Mouse (Mus musculus): ENCODE results near the gene Prdx6b. TPM values are rescaled to one million over a fixed set of nuclear protein-coding genes. Genes with fewer than 3 reads are reported as not detected.

Prdx6b gene
- not detected for total RNA-seq (2021)

DNA sequence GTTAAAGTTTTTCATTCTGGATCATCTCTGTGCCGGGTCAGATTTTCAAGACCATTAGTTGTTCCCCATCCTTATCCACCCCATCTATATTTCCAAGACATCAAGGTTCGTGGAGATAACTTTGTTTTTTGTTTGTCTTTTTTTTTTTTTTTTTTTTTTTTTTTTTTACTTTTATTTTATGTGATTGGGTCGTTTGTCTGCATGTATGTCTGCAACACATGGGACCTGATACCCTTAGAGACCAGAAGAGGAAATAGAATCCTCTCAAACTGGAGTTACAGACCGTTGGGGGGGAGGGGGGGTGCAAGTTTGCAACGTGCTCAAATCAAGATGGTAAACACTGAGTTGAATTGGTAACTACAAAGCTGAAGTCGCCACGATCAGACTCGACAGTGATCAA lies at the start of gene Prdx6b:
TSS of gene Prdx6b (plus strand) at position 301 of the 400 bp plus-strand sequence.
- no peak for DNase-seq (ENCODE audit: low spot score)
- intact Hi-C loops (cut with DNase I) = no loop called here

DNA sequence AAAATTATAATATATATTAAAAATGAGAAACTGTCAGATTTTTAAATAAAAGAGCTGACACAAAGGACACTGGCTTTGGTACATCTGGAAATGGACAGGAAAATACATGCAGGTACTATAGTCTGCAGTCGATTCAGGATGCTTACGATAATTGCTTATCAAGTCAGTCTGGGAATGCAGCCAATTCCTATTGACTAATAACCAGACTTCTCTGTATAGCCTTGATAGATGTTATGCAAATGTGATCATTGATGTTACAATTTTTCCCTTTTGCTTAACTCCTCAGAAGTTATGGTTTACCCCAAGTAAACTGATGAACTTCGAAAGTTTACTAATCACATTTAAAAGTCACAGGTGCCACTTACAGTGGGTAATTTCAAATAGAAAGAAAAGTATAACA lies 44.8 kb upstream of the Prdx6b start:
- intact Hi-C loops (cut with DNase I) = no loop called here
- no peak for DNase-seq (ENCODE audit: low spot score)

DNA sequence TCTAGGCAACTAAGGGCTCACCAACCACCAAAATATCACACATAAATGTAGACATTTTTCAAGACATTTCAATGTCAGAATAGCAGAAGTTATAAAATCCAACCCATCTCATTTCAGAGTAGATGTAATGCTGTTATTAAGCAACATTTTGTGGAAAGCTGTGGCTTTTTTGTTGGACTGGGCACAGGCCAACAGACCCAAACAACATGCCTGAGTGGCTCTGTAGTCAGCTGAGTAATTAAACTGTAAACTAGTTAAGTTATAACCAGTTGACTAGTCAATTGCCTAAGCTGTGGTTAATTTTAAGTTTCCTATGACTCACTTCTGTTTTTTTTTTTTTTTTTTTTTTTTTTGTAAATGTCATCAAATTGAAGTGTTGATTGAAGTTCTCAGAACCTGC lies 44.4 kb upstream of the Prdx6b start:
- no peak for DNase-seq (ENCODE audit: low spot score)
- intact Hi-C loops (cut with DNase I) = no loop called here

DNA sequence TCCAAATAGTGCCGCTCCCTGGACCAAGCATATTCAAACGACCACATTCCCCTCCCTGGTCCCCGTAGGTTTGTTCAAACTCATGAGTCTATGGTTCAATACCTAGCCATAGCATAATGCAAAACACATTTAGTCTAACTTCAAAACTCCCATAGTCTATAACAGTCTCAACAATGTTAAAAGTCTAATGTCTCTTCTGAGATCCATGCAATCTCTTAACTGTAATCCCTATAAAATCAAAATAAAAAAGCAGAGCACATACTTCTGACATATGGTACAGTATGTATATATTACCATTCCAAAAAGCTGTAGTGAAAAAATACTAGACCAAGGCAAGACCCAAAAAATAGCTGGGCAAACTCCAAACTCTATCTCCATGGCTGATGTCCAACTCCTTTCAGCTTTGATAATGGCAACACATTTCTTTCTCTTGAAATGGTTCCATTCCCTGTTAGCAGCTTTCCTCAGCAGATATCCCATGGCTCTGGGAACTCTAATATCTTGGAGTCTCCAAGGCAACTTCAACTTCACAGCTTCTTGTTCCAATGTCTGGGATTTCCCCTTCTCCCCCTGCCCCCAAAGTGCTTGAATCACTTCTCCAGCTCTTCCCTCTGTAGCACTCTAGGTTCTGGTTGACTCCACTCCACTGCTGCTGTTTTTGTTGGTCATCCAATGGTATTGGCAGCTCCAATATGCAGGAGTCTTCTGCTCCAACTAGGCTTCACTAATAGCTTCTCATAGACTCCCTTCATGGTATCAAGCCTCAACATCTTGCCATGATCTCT lies 32.2 kb upstream of the Prdx6b start:
- intact Hi-C loops (cut with DNase I) = loop anchor here (10.0 kb wide), 1 partner anchor 475 kb away; no protein-coding TSS in a partner anchor
- no peak for DNase-seq (ENCODE audit: low spot score)

DNA sequence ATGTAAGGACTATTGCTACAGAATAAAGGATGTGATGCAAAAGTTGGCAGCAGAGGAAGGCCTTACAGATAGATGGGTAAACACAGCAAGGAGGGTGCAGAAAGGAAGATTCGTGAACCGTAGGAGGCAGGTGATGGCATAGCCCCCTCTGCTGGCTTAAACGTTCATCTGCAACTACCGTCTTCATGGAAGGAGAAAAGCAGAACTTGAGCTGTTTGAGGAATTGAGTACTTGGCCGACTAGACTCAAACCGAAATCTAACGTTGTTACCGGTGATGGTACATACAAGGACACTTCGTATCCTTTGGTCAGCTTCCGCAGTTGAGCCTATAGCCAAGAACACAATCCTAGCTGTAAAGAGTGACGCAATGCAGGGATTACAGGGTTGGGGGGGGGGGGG lies 25.4 kb upstream of the Prdx6b start:
- intact Hi-C loops (cut with DNase I) = loop anchor here (1.0 to 10.0 kb wide), 2 partner anchors 402 to 482 kb away; no protein-coding TSS in a partner anchor
- DNase-seq (ENCODE audit: low spot score) = no peak

DNA sequence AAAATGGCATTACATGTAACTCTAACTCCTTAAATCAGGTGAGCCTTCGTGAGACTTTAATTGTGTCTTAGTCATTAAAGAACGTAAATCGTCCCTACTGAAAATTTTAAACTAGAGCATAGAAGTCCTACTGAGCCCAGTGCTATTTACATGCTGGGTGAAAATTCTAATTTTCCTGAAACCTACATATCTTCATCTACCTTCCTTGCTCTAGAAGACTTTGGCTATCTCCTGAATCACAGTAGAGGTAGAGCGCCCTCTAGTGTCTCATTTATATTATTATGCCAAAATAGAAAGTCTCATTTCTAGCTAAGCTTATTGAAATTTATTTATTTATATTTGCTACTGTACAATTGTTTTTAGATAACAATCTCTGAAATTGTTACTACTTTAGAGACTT lies 24.2 kb upstream of the Prdx6b start:
- DNase-seq (ENCODE audit: low spot score) = no peak
- intact Hi-C loops (cut with DNase I) = loop anchor here (10.0 kb wide), 1 partner anchor 483 kb away; no protein-coding TSS in a partner anchor

DNA sequence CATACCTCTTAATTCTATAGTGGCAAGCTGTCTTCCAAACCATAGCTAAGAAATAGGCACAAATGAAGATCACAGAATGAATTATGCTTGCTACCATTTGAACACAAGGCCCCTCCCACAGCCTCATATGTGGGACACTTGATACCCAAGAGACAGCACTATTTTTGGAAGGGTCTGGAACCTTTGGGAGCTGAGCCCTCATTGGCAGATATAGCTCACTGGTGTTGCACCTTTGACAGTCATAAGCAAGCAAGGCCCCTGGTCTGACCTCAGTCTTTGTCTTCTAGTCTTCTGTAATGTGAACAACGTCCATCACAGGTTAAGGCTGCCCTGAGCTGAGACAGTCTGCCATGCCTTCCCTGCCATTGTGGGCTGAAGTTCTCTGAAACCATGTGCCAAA lies 20.8 kb upstream of the Prdx6b start:
- intact Hi-C loops (cut with DNase I) = no loop called here
- no peak for DNase-seq (ENCODE audit: low spot score)

DNA sequence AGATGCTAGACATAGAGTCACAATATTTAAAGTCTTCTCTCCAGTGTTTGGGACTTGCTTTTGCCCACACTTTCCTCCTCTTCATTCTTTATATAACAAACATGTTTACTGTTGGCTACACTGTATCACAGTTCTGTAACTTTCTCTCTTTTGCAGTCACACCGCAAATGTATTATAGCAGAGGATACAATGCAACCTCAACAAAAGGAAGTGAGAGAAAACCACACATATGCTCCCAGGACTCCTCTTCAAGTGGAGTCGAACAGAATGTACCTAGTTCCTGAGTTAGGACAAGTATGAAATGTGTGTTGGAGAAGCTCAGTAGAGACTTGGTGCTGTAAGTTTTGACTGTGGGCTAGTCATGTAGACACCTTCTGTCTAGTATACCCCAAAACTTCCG lies 19.2 kb upstream of the Prdx6b start:
- DNase-seq (ENCODE audit: low spot score) = no peak
- intact Hi-C loops (cut with DNase I) = no loop called here

DNA sequence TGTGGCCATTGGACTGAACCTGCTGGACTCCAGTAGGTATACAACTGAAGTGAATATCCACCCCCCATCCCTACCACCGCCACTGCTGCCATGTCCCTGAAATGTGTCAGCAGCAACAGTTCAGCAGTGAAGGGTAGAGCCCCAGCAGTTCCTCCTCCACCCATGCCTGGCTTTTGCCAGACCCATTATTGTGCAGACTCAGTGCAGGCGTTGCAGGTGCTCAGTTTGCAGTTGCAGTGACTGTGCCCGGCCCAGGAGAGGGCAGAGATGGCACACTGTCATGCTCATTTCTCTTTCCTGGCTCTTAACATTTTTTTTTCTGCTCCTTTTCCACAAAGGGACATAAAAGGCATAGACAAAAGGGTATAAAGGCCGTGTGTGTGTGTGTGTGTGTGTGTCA lies 18.5 kb upstream of the Prdx6b start:
- intact Hi-C loops (cut with DNase I) = no loop called here
- no peak for DNase-seq (ENCODE audit: low spot score)

DNA sequence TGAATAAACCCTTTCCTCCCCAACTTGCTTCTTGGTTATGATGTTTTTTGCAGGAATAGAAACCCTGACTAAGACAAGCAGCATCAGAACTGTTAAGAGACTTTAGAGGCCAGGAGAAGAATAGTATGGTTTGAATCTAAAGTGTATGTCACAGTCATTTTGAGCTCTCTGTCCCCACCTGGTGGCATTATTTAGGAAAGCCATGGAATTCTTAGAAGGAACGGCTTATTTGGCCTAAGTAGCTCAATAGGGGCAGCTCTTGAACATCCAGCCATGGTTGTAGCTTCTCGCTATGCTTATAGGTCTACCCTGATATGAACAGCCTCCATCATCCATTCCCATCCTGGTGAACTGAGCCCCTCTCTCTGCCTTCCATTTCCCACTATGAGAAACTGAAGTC lies 17.1 kb upstream of the Prdx6b start:
- DNase-seq (ENCODE audit: low spot score) = no peak
- intact Hi-C loops (cut with DNase I) = no loop called here

DNA sequence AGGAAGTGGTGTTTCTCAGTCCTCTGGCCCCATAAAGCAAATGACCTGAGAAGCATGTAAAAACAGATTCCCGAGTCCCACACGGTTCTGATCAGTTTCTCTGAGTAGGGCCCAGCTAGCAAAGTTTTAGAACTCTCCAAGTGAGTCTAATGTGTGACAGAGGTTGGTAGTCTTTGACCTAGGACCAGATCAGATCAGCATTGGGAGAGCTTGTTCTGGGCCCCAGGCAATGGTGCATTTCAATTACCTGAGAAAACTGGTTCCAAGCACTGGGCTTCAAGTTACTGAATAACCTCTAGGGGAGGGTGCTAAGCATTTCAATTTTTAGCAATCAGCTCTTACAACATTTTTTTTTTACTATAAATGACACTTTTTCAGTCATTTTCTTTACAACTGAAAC lies 10.1 kb upstream of the Prdx6b start:
- intact Hi-C loops (cut with DNase I) = no loop called here
- DNase-seq (ENCODE audit: low spot score) = no peak

DNA sequence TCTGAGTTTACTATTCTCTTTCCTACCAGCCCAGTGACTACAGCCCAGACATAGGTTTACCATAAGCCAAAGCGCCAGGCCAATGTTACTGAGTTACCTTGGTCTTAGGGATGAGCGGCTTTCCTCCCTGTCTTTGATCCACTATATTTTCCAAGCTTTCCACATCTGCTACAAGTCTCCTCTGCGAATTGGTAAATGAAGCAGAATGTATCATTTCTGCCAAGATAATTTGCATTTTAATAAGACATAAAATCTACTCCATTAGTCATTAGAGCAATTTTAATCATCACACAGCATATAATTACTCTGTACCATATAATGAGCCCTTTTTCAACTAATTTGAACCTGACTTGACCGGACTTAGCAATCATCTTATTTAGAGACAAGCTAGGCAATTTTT lies 5.9 kb upstream of the Prdx6b start:
- intact Hi-C loops (cut with DNase I) = no loop called here
- no peak for DNase-seq (ENCODE audit: low spot score)

DNA sequence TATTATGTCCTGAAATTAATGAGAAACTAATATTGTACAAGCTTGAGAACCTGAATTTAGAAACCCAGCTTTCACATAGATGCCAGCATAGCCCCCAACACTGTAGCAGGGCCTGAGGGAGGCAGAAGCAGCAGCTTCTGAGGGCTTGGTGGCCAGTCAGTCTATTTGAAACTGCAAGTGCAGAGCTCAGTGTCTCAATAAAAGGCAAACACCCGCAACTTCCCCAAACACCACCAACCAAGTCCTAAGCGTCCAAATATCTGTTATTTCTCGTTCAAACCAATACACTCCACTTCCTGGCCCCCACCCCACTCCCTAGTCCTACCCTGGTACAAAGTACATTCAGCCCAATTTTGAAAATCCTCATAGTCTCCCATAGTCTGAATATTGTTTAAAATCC lies 6.1 kb downstream of the Prdx6b start:
- DNase-seq (ENCODE audit: low spot score) = no peak
- intact Hi-C loops (cut with DNase I) = no loop called here

DNA sequence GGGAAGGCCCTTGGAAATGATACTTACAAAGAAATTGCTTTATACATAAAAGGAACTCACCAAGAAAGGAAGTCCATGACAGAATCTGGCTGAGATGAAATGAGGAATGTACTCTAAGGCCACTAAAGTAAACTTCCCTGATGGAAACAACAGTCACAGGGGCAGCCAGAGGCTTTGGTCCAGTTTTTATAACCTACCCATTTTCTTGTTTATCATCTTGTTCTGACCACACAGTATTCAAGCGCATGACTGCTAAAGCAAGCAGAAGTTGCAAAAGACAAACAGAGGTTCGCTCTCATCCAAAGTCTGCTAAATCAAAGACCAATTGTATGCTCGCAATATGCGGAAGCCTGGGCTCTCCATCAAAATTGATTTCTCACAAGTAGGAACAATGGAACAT lies 8.5 kb downstream of the Prdx6b start:
- intact Hi-C loops (cut with DNase I) = no loop called here
- no peak for DNase-seq (ENCODE audit: low spot score)

DNA sequence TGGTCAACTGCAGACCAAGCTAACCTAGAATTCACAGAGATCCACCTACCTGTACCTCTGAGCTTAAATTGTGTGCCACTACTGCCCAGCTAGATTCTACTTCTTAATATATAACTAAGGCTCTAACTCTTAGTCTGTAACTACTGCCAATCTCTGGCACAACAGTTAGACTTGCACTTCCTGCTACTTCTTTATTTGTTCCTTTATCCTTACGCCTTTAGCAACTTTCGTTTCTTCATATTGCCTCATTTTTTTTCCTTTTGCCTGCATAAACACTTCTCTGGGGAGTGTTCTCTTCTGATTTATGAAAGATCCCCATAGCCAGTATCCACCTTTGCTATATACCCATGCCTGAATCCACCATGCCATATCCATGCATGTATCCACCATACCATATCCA lies 11.7 kb downstream of the Prdx6b start:
- no peak for DNase-seq (ENCODE audit: low spot score)
- intact Hi-C loops (cut with DNase I) = no loop called here

DNA sequence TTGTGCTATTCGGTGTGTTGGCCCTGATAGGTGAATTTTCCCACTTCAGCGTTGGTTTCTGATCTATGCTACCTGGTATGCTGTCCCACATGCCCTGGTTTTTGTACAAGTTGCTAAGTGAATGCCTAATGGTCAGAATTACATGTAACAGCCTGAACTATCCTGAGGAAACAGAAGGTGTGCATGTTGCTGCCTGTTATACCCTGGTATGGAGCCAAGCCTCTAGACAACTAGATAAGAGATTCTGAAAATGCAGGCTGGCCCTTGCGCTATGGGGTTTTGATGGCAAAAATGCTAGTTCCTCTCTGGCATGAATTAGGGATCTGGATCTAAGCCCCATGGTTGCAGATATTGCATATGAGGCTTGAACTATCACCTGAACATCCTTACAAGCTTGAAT lies 15.4 kb downstream of the Prdx6b start:
- intact Hi-C loops (cut with DNase I) = no loop called here
- DNase-seq (ENCODE audit: low spot score) = no peak

DNA sequence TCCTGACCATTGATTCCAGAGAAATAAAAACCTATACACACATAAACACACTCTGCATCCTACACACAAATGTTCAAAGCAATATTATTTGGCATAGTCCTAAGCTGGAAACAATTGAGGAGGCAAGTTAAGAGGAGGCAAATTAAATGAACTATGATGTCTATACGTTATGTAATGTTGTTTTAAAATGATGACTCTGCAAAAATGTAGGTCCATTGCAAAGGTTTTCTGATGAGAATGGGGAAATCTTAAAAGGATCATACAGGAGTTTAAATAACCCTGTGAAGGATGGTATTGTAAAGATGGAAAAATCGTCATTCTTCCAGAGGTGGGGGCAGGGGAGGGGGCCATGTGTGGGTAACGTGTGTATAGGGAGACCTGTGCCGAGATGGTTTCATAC lies 17.5 kb downstream of the Prdx6b start:
- DNase-seq (ENCODE audit: low spot score) = no peak
- intact Hi-C loops (cut with DNase I) = loop anchor here (10.0 kb wide), 1 partner anchor 325 kb away; no protein-coding TSS in a partner anchor

DNA sequence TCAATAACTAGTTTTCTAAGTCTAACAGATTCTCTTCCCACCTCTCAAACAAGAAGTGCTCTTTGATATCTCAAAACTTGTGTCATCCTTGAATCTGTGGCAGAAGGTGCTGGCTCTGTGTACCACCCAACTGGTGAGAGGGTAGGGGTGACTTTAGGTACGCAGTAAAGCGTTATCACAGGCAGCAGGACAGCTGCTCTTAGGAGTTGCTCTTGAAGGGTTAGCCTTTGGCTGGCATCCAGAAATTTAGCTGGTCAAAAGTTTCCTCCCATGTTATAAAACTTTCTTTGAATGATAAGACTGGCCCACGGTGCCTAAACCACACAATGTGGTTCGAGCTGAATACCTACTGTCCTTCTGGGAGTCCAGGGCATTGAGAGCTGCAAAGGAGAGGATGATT lies 18.5 kb downstream of the Prdx6b start:
- no peak for DNase-seq (ENCODE audit: low spot score)
- intact Hi-C loops (cut with DNase I) = loop anchor here (10.0 kb wide), 1 partner anchor 324 kb away; no protein-coding TSS in a partner anchor

DNA sequence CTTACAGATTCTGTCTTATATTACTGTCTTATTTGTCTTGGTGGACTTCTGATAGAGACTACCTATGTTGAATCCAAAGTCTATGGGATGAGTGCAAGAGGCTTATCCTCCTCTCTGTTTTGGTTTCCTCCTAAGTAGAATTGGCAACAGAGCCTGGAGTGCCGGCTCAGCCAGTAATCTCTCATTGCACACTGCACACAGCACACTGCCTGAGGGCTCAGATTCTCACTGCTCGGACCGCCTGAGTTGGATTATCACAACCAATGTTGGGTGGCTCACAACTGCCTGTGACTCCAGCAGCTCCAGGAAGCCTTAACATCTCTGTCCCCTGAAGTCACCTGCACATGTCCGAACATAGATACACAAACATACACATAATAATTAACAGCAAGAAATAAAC lies 19.1 kb downstream of the Prdx6b start:
- no peak for DNase-seq (ENCODE audit: low spot score)
- intact Hi-C loops (cut with DNase I) = loop anchor here (10.0 kb wide), 1 partner anchor 323 kb away; no protein-coding TSS in a partner anchor

DNA sequence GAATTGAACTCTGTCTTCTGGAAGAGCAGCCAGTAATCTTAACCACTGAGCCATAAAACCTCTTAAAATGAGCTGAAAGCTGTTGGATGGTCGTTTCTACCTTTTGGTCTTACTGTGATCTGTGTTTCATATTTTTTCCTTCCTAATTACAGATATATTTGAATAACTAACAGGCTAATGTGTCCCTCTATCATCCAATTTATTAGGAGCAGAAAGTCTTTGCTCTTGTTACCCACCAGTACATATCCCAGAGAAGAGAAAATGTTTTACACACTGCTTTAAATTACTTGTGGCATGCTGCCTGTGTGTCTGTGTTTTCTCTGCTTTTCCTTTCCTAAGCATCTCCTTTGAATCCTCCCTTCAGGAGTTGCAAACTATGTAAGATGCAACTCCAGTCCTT lies 21.9 kb downstream of the Prdx6b start:
- intact Hi-C loops (cut with DNase I) = loop anchor here (10.0 kb wide), 1 partner anchor 321 kb away; no protein-coding TSS in a partner anchor

DNA sequence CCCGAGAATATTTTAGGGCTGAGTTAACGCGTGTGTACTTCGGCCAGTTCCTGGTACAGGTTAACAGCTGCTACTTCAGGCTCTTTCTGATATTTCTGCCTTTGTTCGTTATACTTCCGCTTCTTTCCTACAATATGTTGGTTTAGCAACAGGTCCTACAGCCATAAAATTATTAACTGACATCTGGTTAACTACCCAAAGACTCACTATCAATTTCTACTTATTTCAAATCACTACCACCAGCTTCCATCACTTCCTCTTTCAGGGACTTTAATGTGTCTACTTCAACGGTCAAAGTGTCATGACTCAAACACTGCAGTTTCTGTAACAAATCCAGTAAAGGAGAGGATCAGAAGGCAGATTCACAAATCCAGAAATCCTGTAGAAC lies 22.6 kb downstream of the Prdx6b start:
- DNase-seq (ENCODE audit: low spot score) = no peak
- intact Hi-C loops (cut with DNase I) = loop anchor here (10.0 kb wide), 1 partner anchor 320 kb away; no protein-coding TSS in a partner anchor

More for the DNA sequence above, 21.9 kb downstream of the Prdx6b start:
- no peak for DNase-seq (ENCODE audit: low spot score)

All from heart, postnatal 25 days (tissue).